Mouse (Mus musculus) E14TG2a.4 (cell line): ENCODE measurements around the gene Tekt3.

ENCODE experiments used
- H3K27me3 ChIP-seq: 2 replicates; pipeline ENCODE4 v1.6.1; 2014; ENCODE audit warnings: low read length, control low read depth; ENCODE audit not compliant: insufficient read depth
- H3K36me3 ChIP-seq: 2 replicates; pipeline ENCODE4 v1.6.1; 2014; ENCODE audit warnings: low read length, control low read depth; ENCODE audit not compliant: insufficient read depth
- H3K4me1 ChIP-seq: replicated peaks from 2 replicates; pipeline ENCODE4 v1.6.1; 2014; ENCODE audit warnings: low read depth, low read length, control low read depth
- H3K4me3 ChIP-seq: replicated peaks from 2 replicates; pipeline ENCODE4 v1.5.1; 2014; ENCODE audit warnings: mild to moderate bottlenecking, low read length
- H3K9me3 ChIP-seq: 2 replicates; pipeline ENCODE4 v1.6.1; 2014; ENCODE audit warnings: low read length, control low read depth
- CTCF ChIP-seq: conservative IDR thresholded peaks from 2 replicates; pipeline ENCODE4 v1.5.1; 2014; ENCODE audit warnings: low read length
- NANOG ChIP-seq: IDR thresholded peaks from 2 replicates; pipeline ENCODE4 v1.6.1; 2014; ENCODE audit warnings: borderline replicate concordance, low read length, mixed read lengths
- POU5F1 ChIP-seq: IDR thresholded peaks from 2 replicates; pipeline ENCODE4 v1.6.1; 2014; ENCODE audit warnings: low read length, borderline replicate concordance

Tekt3 gene

DNA sequence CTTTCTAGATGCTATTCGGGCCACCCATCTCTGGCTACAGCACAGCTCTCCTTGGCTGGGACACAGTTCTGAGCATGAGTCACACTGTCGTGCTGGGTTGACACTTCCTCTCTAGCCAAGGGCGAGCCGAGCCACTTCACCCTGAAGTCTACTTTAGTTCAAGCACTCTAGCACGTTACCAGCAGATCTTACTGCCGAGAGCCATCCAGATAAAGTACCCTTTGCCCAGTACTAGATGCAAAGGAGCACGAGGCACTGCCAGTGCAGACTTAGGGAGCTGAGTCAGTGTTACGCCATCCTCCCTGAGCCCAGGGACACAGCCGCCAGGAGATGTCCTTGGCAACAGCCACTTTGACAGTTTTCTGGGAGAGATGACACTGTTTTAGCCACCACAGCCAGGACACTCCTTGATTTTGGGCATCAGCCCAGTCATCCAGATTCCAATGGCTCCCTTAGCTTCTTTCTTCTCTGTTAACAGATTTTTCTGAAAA is 34.8 kb upstream of the Tekt3 start:
- Histone ChIP-seq H3K9me3 (no peaks in the 10 kb centered on the region), H3K36me3 (no peaks in the 10 kb centered on the region), H3K4me1 (0 out of 2 replicates have a peak, but pooled peaks cover 3% of the 10 kb centered on the region), H3K27me3 (no peaks in the 10 kb centered on the region), H3K4me3 (no peak overlapping the region)
- no peak for TF ChIP-seq NANOG
- TF ChIP-seq CTCF = no peak
- no peak for TF ChIP-seq POU5F1

DNA sequence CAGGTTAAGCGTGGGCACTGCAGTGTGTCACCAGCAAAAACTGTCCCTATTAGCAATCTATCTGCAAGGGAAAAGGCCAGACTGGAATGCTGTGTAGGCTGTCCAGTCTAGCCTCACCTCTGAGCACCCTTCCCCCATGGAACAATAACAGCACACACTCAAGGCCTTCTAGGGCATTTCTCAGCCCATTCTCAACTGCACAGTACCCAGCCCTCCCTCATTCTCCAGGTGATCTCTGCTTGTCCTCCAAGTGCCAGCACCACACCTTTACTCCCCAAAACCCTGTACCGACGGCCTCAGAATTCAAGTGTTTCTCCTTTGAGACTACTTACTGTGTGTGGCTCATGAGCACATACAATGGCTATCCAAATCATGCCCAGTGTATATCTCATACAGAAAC is 33.3 kb upstream of the Tekt3 start:
- H3K36me3 ChIP-seq = no peaks in the 10 kb centered on the region
- TF ChIP-seq NANOG (no peak), CTCF (no peak), POU5F1 (no peak)
- H3K4me3 ChIP-seq = no peak overlapping the region

DNA sequence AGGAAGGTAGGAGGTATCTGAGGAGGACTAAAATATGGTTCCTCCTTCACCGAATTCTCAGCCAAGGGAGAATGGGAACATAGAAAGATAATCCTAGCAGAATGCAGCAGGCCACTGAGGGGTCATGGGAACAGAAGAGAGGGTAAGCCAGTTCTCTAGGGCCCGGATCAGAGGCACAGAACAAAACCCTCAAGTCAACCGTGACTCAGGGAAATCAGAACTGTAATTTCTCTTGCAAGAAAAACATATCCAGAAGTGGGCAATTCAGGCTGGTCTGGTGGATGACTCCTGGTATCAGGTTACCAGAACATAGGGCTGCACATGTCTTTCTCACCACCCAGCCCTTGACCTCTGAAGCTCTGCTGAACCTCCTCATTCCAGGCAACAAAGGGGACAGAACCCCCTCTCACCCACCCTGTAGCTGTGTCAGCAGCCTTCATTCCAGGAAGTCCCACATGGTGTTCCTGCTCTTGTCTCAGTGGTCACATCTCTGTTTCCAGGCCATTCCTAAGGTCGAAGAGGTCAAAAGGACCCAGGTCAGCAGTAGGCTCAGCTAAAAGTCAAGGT is 32.2 kb upstream of the Tekt3 start:
- Histone ChIP-seq H3K36me3 (no peaks in the 10 kb centered on the region), H3K9me3 (no peaks in the 10 kb centered on the region), H3K4me1 (0 out of 2 replicates have a peak, but pooled peaks cover 3% of the 10 kb centered on the region), H3K27me3 (no peaks in the 10 kb centered on the region), H3K4me3 (no peak overlapping the region)
- TF ChIP-seq CTCF (no peak), POU5F1 (no peak)

More for the DNA sequence above, 33.3 kb upstream of the Tekt3 start:
- 0 out of 2 replicates have a peak, but pooled peaks cover 3% of the 10 kb centered on the region for H3K4me1 ChIP-seq
- H3K9me3 ChIP-seq = no peaks in the 10 kb centered on the region
- H3K27me3 ChIP-seq = no peaks in the 10 kb centered on the region

DNA sequence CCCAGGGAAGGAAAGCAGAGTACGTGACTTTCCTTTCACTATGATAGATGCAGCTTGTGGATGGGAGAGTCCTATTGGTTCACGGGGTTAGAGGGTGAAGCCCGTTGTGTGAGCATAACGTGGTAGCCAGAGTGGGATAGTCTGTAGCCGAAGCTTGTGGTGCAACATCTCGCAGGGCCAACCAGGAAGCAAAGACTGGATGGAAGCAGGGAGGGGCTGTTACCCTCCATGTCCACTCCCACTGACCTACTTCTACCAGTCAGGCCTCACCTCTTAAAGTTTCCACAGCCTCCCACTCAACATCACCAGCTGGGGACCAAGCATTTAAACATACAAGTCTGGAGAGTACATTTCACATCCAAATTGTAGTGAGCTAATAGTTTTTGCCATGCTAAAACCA is 31.7 kb upstream of the Tekt3 start:
- Histone ChIP-seq H3K27me3 (no peaks in the 10 kb centered on the region), H3K9me3 (no peaks in the 10 kb centered on the region), H3K36me3 (no peaks in the 10 kb centered on the region), H3K4me3 (no peak overlapping the region), H3K4me1 (0 out of 2 replicates have a peak, but pooled peaks cover 3% of the 10 kb centered on the region)
- TF ChIP-seq CTCF (no peak), NANOG (no peak), POU5F1 (no peak)

DNA sequence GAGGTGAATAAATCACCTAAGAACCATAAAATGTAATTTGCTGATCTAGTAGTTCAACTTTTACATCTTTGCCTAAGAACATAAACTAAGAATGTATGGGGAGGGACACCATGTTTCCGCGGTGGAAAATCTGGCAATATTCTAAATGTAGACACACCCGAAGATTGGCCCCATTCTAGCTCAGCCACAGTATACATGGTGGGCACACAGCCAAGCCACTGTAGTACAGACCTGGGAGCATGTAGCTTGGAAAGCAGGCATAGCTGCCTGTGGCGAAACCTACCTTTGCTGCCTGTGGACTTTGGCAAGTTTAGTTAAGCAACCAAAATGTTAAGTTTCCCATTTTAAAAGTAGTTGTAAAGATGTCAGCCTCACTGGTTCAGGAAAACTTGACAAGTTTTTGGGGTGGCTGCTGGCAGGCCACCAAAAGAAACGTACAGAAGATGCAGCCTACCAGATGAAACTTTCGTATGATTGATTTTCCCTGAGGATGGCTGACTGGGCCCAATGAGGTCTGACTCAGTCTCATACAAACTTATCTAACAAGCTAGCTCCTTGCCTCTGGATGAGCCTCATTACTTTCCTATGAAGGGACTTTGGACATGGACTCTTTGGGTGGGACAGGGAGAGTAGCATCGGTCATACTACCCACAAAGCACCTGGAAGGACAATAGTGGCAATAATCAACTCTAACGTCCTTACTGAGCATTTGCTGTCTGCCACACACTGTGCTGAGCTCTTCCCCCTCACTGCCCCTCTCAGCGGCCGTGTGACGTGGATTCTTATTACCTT is 25.8 kb upstream of the Tekt3 start:
- Histone ChIP-seq H3K27me3 (no peaks in the 10 kb centered on the region), H3K36me3 (no peaks in the 10 kb centered on the region), H3K4me3 (no peak overlapping the region), H3K9me3 (no peaks in the 10 kb centered on the region), H3K4me1 (peaks cover 11% of the 10 kb centered on the region)
- TF ChIP-seq POU5F1 (no peak), NANOG (no peak), CTCF (no peak)

DNA sequence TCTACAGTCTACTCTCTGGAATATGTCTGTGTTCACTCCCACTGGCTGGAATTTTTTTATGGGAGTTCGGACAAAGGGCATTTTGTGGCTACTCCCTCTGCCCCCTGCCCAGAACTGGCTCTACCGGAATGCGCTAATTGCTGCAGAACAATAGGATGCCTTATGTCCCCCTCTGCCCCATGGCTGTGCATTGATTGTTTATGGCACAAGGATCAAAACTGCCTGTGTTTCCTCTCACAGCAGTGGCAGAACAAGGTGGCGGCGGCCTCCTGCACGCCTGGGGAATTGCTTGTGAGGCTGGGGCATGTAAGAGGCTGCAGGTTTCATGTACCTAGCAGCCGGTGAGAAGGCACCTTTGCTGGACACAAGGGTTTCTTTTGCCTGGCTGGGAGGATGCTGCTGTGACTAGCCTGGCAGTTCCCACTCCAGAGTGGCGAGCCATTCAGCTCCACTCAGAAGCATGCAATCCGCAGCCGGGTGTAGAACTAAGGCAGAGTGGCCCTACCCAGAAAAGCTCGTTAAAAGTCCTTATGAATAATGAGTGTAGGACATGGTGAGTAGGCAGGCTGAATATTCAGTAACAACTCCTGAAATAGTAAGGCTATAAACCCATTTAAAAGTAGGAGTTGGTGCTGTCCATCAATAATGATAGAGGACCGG is 21.3 kb upstream of the Tekt3 start:
- H3K27me3 ChIP-seq = no peaks in the 10 kb centered on the region
- no peaks in the 10 kb centered on the region for H3K36me3 ChIP-seq
- no peaks in the 10 kb centered on the region for H3K9me3 ChIP-seq
- H3K4me3 ChIP-seq = 0 out of 2 replicates have a peak overlapping the region, but pooled peaks have one; percentile 10
- TF ChIP-seq POU5F1 (no peak), NANOG (peak; percentile 38)
- H3K4me1 ChIP-seq = peaks cover 15% of the 10 kb centered on the region

DNA sequence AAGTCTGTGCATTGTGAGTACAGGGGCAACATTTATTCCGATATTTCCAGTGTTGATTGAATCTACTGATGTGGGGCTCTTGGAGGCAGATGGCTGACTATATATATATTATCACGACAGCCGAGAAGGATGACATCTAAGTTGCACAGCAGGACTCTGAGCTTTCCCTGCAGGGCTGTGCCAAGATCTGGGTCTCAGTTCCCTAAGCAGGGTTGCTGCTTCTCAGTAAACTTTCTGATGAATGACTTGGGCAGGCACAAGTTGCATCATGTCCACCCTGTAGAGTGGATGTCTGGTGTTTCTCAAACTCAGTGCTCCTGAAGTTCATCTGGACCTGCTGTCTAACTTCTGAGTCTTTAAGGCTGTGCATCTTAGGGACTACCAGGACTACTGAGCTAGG is 15.7 kb upstream of the Tekt3 start:
- H3K36me3 ChIP-seq = no peaks in the 10 kb centered on the region
- TF ChIP-seq NANOG (no peak), CTCF (no peak), POU5F1 (no peak)
- H3K4me3 ChIP-seq = no peak overlapping the region
- no peaks in the 10 kb centered on the region for H3K27me3 ChIP-seq
- H3K4me1 ChIP-seq = peaks cover 2% of the 10 kb centered on the region
- no peaks in the 10 kb centered on the region for H3K9me3 ChIP-seq

DNA sequence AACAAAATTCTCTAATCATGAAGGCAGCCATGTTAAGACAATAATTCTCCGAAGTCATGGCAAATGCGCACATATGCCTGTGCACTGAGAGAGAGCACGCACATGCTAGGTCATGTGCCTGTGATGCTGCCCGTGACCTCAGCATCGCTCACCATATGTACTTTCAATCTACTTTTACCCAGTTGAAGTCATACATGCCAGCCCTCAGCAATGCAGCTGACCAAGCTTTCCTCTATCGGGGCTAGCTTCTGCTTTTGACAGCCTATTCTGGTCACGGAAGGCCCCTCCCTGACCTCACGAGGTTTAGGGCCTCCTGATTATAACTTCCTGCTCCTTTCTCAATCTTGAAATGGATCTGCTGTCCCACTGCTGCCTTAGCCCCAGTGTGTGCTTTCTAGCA is 15.1 kb upstream of the Tekt3 start:
- no peak overlapping the region for H3K4me3 ChIP-seq
- no peaks in the 10 kb centered on the region for H3K4me1 ChIP-seq
- no peaks in the 10 kb centered on the region for H3K36me3 ChIP-seq
- no peak for TF ChIP-seq CTCF
- TF ChIP-seq NANOG = no peak
- TF ChIP-seq POU5F1 = no peak
- H3K27me3 ChIP-seq = no peaks in the 10 kb centered on the region
- no peaks in the 10 kb centered on the region for H3K9me3 ChIP-seq
